Mouse (Mus musculus) left cerebral cortex, postnatal 4 days (tissue): ENCODE results near the gene Ten1. TPM values are rescaled to one million over a fixed set of nuclear protein-coding genes. Genes with fewer than 3 reads are reported as not detected.

Experiments
- DNase-seq: peaks from one replicate; pipeline ENCODE4 v3.0.0-alpha.2; 2022
- intact Hi-C: fragments of 180-260 bp; cut with DNase I; formaldehyde crosslinking; loops from one replicate; pipeline ENCODE4 v1.15.1; 2025
- total RNA-seq, 2 experiments: library from RNA; stranded (reverse); gene quantifications; 2 replicates each; pipeline ENCODE4 v1.2.3; 2021

Gene Ten1
- 10 to 100 TPM; 39.5 to 39.9 TPM for total RNA-seq

DNA sequence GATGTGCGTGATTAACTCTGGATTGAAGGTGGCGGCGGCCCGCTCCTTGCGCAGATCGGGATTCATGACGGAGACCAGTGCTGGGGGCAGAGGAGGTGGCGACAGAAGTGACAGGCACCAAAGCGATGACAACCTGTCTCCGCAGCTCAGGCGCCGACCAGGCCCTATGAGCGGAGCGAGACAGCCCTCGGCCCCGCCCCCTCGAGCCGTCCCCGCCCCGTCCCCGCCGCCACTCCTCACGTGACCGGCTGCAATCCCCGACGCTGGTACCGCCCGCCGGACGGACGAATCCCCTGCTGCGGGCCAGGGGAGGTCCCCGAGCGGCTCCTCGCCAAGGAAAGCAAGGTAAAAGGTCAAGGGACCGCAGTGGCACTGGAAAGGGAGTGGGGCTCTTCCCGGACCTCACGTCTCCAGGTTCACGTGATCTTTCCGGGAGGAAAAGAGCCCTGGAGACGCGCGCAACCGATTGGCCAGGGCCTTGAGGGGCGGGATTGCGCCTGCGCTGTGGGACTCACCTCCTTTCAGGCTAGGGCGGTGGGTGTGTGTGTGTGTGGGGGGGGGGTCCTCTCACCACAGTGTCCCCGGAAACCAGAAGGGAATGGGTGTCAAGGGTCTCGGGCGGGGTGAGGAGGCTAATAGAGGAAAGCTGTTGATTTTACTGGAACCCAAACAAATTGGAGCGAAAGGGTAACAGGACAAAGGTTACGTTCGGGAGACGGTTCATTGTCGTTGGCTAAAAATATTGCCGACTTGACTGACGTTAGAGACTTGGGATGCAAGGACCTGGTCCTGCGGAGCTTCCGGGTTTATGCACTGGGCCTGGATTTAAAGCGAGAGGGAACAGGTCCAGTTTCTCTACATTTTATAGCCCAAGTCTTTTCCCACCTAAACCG lies at the start of gene Ten1, which contains the start of gene Acox1:
TSS of gene Ten1 (plus strand) at position 217 of the 893 bp plus-strand sequence.
TSS of gene Acox1 (minus strand) at position 407 of the 893 bp plus-strand sequence.
- peak; percentile 98 for DNase-seq
- intact Hi-C loops: no loop called here

DNA sequence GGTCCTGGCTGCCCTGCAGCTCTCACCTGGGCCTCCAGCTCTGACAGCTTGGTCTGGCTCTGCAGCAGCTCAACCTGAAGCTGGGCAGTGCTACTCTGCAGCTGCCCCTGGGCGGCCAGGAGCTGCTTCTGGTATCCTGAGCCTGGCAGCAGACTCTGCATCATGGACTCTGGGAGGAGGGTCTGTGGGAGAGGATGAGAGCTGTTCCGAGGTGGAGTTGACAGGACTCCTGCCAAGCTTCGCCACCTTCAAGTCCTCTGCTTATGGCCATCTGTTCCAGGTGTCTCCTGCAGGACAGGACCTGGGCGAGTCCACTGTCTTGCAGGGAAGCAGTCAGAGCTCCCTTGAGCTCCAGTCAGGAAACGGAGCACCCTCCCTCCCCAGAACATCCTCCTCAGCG lies 49.3 kb upstream of the Ten1 start:
- DNase-seq: no peak
- intact Hi-C loops: no loop called here

DNA sequence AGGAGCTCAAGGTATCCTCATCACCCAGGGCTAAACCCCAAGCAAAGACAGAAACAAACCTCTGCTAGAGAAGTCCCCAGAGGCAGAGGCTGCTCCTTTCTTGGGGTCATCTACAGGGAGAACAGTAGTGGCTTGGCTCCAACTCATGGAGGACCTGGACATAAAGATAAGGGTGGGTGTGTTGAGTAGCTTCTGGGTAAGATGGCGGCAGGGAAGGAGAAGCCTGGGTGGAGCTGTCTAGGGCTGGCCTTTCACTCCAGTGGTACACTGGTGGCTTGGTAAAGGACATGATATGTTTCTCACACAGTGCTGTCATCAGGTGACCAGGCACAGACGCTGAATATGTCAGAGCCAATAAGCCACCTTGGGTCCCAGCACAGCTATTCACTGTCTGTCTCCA lies 47.7 kb upstream of the Ten1 start:
- intact Hi-C loops: no loop called here
- DNase-seq: no peak

- intact Hi-C loops: no loop called here
- no peak for DNase-seq
Observed at GRCm38 (mm10) chr11:116161312-116161711, 37.3 kb upstream of the Ten1 start.

DNA sequence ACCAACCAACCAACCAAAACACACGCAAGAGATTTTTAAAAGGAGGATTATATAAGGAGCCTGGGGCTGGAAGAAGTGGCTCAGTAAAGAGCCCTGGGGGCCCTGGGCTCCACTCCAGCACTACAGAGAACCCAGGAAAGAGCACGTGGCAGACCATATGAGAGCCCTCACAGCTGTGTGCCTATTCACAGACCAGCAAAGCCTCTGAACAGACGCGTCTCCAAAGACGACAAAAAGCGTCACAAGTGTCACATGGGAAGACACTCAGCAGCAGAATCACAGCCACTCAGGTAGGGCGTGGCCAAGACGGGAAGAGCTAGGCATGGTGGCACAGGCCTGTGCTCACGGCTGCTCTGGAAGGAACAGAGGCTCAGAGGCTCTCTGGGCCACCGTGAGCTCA lies 36.5 kb upstream of the Ten1 start:
- peak; percentile 14 for DNase-seq
- intact Hi-C loops: no loop called here

GRCm38 (mm10) chr11:116163002-116163401 lies 35.7 kb upstream of the Ten1 start:
- intact Hi-C loops: no loop called here
- no peak for DNase-seq

DNA sequence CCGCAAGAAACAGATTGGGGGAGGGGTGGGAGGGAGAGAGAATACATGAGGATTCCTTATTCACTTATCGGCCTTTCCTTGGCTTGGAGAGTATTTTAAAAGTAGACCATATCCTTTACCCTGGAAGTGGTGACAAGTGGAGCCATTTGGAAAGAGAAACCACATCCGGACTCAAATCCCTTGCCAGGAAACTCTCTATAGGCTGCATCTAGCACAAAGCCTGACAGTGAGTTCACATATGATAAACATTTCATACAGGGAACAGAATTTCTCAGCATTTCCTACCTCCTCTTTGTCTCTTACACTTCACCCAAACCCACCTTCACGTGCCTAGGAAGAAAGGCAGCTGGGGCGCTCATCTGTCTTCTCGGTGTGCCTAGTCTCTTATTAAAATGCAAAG lies 31.4 kb upstream of the Ten1 start:
- intact Hi-C loops: no loop called here
- no peak for DNase-seq

GRCm38 (mm10) chr11:116167884-116168439 lies 30.7 kb upstream of the Ten1 start, which contains the start of gene Fbf1:
Fbf1 (minus strand) TSS chr11:116168166.
- peak; percentile 98 for DNase-seq
- intact Hi-C loops: no loop called here

GRCm38 (mm10) chr11:116169214-116169613 lies 29.4 kb upstream of the Ten1 start:
- intact Hi-C loops: no loop called here
- no peak for DNase-seq

- intact Hi-C loops: no loop called here
- no peak for DNase-seq
Observed at GRCm38 (mm10) chr11:116170003-116170800, 28.5 kb upstream of the Ten1 start.

- DNase-seq: no peak
- intact Hi-C loops: no loop called here
Observed at GRCm38 (mm10) chr11:116171959-116172358, 26.7 kb upstream of the Ten1 start.

- intact Hi-C loops: no loop called here
- no peak for DNase-seq
Observed at GRCm38 (mm10) chr11:116174775-116175448, 23.7 kb upstream of the Ten1 start.

GRCm38 (mm10) chr11:116176010-116176409 lies 22.6 kb upstream of the Ten1 start:
- no peak for DNase-seq
- intact Hi-C loops: no loop called here

DNA sequence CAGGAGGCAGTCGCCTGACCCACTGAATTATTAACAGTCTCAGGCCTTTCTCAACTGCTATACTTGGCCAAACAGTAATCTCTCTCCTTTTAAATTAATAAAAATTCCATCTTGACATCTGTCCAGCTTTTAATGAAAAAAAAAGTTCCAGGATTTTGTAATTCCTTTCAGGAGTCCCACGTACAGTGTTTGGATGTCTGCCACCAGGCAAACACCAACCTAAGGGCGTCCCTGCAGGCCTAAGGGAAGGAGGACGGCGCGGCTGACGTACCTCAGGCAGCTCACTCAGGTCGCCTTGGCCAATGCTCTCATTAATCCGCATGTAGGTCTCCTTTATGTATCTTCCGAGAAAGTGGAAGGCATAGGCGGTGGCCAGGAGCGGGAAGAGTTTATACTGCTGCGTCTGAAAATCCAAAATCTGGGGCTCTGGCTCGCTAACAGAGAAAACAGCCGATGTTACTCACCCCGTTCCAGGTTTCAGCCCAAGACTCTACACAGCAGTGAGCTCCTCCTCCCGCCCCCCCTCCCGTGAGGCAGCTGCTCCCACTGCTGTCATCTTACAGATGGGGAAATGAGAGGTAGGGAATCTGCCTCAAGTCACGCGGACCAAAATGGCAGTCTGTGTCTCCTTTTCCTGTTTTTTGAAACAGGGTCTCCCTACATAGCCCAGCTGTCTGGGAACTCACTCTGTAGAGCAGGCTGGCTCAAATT lies 20.1 kb upstream of the Ten1 start:
- DNase-seq: no peak
- intact Hi-C loops: no loop called here

GRCm38 (mm10) chr11:116185836-116186235 lies 12.8 kb upstream of the Ten1 start:
- intact Hi-C loops: no loop called here
- no peak for DNase-seq

- DNase-seq: no peak
- intact Hi-C loops: no loop called here
Observed at GRCm38 (mm10) chr11:116186360-116186759, 12.3 kb upstream of the Ten1 start.

DNA sequence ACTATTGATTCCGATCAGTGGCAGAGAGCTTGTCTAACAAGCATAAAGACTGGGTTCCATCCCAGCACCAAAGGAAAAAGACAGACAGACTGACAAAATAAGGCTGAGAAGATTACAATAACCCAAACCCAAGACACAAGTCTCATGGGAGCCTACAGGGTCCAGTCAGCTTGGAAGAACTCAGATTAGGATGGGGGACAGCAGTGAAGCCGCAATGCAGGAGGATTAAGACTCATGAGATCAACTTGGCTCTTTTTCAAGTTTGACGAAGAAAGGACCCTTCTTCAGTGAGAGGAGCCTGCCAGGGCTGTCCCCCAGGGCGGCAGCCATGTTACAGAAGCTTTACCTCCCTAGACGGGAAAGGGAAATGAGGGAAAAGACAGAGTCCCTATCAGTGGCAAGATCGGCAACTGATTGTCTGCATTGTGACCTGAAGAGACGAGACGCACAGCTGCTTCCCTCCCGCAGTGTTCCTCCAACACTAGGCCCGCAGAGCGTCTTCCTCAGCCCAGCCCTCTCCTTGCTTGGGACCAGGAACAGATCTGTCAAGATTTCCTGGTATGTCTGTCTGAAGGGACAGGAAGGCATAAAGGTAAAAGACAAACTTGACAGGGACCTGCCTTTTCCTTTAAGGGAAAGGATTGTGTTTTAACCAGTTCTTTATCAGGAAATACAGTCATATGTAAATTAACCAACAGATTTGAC lies 11.3 kb upstream of the Ten1 start:
- intact Hi-C loops: no loop called here
- DNase-seq: no peak

DNA sequence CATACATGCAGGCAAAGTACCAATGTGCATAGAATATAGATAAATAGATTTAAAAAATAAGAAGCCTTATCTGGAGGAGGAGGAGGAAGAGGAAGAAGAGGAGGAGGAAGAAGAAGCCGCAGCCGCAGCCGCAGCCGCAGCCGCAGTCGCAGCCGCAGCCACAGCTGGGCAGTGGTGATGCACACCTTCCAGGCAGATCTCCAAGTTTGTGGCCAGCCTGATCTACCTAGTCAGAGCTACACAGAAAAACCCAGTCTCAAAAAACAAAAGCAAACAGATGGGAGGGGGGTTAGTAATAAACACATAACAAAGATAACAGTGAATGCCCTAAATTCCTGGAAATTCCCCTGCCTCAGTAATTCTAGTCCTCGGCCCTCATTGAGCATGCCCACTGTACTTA lies 4.0 kb upstream of the Ten1 start:
- intact Hi-C loops: no loop called here
- no peak for DNase-seq

DNA sequence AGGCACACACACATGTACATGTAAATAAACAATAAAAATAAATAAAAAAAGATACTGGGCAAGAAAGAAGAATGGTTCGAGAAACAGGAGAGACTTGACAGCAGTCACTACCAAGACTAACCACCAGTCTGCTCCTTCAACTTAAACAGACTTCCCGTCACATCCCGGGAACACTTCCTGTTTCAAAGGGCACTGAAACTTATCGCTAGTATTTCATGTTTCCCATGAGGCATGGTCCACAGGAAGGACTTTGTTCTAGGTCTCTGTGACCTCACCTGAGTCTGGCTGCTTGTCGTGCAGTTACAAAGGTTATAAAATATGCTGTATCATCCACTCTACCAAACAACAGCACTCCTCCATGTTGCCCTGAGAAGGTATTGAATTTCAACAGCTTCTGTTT lies 3.4 kb upstream of the Ten1 start:
- intact Hi-C loops: no loop called here

GRCm38 (mm10) chr11:116196336-116196735 lies 2.3 kb upstream of the Ten1 start:
- no peak for DNase-seq
- intact Hi-C loops: no loop called here

More for the DNA sequence above, 3.4 kb upstream of the Ten1 start:
- no peak for DNase-seq
